Mouse (Mus musculus): Measurements from ENCODE around the gene Runx1.

Runx1 gene

GRCm38 (mm10) chr16:92825204-92825843 is 625 bp downstream of the Runx1 start:
- DNase-seq (ENCODE audit: low spot score) = no peak

DNA sequence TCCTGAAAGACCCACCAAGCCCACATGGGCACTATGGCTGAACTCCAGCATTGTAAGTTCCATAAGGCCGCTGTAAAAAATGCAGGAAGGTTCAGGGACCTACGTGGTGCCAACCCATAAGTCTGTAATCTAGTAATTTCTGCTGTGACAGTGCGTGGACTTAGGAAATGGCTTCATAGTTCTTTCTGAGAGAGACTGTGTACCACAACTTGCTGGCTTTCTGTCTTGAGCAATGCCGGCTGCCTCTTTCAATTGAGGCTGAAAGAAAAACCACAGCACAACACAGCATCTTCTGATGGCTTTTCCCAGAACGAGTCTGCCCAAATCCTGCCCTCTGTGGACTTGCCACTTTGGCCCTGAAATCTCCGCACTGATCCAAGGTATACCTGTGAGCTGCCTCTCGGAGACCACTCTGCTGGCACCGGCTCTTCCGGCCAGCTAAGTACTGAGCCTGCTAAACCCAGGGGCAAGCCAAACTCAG is 1.2 kb downstream of the Runx1 start:
- no peak for DNase-seq (ENCODE audit: low spot score)

- no peak for DNase-seq (ENCODE audit: low spot score)
Observed at GRCm38 (mm10) chr16:92824003-92824722, 1.8 kb downstream of the Runx1 start.

DNA sequence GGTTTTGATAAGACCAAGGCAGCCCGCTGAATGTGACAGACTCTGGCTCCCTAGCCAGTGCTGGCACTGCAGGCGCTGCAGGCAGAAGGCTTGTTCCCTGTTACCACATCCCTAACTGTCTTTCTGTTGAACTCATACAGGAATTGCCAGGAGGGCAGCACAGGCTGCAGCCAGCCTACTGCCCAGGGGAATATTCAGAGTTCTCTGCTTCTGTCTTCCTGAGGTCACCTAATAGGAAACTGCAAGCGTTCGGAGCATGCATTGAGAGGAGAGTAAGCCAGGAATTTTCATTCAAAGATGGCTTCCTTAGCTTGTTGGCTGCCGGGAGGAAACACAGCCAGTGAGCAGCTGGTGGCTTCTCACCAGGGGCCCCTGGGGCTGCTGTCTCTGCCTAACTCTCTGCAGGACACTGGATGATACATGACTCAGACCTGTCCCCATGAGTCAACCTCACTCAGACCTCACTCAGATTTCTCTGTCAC is 2.5 kb downstream of the Runx1 start:
- DNase-seq (ENCODE audit: low spot score) = no peak

DNA sequence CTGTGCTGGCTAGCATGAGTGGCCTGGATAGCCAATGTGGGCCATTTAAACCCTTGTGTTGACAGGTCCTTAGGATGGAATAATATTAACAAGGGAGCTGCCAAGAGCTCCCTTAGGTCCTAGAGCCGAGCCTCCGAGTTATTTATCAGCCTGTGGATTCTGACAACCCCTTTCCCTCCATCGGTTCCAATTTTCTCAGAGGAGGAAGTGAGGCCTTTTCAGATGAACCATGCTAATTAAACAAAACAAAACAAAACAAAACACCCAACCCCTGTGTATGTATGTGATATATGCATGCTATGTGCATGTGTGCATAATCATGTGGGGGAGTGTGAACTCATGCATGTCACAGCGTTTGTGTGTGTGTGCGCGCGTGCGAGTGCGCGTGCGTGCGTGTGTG is 3.3 kb downstream of the Runx1 start:
- DNase-seq (ENCODE audit: low spot score) = no peak

DNA sequence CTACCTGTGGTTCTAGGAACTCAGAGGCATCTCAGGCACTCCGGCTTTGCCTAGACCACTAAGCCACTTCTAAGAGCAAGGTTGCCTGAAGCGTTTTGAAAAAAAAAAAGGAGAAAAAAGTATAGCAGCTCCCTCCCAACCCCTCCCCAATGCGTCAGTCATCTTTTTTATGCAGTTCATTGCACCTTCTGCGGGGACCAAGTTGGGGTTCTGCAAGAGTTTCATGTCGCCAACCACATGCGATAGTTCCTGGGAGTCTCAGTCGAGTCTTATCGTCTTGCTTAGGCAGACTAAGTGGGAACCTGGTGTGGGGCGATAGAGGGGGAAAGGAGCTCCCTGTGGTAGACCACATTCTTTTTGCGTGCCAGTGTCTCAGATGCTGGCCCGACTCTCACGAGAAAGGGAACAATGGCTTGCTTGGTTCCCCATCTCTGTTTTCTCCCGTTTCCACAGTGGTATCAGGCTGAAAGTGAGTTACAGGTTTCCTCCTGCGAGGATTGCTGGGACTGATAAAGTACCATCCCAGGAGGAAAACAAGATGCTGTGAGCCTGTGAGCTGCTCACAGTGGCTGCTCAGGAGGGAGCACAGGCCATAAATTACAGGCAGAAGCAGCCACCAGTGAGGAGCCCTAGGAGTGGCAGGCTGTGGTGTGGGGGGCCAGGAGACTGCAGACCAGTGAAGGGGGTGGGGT is 3.9 kb downstream of the Runx1 start:
- DNase-seq (ENCODE audit: low spot score) = no peak

DNA sequence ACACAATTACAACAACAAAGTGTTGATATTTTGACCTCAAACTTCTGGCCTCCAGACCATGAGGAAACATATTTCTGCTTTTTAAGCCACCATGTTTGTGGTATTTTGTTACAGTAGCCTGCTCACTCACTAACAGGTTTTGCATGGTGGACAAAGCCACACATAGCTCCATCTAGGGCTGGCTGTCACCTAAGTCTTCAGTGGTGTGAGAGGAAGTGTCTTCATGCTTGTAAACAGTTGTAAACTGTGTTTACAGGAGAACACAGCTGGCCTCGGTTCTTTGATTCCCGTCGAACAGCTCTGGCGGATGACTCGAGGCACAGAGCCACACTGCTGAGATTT is 4.4 kb downstream of the Runx1 start:
- DNase-seq (ENCODE audit: low spot score) = no peak

DNA sequence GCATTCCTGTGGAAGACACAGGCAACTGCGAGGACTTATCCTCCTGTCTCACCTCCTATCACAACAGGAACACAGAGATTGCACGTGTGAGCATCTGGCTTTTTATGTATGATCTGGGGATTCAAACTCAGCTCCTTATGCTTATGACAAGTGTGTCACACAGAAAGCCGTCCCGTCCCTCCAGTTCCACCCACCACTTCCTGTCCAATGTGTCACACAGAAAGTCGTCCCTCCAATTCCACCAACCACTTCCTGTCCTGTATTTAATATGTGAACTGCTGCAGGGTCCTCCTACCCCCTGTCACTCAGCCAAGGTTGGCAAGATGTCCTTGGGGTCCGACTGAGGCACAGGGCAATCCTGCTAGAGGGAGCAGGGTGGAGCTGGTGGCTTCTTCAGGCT is 5.5 kb downstream of the Runx1 start:
- no peak for DNase-seq (ENCODE audit: low spot score)

DNA sequence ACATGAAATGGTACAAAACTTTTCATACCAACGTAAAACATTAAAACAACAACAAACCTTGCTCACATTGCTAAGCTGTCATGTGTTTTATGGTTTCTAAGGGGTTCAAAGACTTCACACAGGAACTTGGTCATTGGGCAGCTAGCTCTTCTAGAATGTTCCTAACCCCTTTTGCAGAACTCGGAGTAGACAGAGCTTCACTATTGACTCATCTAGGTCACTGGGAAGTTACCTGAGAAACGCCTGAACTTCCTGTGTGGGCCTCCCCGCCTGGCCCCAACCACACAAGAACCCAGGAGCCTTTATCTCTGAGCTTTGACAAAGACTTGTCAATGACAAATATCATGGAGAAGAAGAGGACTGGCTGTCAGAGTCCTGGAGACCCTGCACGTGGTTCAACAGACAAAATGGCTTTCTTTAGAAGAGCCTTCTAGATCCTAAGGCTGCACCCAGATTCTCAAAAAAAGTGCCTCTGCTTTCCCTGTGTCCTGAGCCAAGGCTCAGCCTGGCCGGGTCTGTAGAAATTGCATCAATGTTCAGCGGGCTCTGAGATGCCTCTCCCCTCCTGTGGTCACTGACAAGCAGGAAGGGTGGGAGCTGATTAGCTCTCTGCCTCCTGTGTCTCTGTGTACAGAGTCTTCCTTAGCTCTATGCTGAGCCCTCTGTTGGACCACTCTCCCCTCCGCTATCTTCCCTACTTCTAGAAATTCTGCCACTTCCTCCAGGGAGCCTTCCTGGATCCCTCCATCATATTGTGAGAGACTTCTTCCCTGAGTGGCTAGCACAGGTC is 7.3 kb downstream of the Runx1 start:
- no peak for DNase-seq (ENCODE audit: low spot score)

- no peak for DNase-seq (ENCODE audit: low spot score)
Observed at GRCm38 (mm10) chr16:92816092-92816491, 9.9 kb downstream of the Runx1 start.

- DNase-seq (ENCODE audit: low spot score) = no peak
Observed at GRCm38 (mm10) chr16:92815195-92815527, 10.8 kb downstream of the Runx1 start.

DNA sequence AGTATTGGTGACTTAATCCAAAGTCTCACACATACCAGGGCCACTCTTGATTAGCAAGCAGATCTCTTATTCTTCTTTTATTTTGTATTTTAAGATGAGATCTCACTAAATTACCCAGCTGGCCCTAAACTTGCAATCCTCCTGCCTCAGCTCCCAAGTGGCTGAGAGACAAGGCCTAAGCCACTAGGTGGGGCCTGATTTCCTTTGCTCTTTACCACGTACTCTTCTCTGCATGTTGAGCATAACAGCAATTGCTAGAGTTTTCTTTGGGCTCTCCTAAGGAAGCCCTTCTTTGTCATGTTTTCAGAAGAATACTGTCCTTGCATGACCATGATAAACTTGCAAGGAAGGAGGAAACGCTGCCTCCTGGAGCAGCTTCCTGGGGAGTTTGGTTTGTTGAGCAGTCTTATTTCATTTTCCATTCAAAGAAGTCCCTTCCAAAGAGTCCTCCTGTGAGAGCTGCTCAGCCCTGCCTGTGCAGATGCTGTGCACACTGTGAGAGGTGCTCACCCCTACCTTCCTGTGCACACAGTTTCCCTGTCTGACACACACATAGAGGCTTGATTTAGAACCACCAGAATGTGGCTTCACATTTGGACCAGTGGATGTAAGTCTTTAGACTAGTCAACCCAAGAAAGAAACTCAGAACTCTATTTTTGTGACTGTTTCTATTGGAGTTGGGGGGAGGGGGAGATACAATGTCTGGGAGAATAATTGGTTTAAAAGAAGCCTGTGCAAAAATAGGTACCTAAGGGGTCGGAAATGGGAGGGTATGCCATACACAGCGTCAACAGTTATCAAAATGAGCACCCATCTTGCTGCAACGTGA is 11.4 kb downstream of the Runx1 start:
- no peak for DNase-seq (ENCODE audit: low spot score)

DNA sequence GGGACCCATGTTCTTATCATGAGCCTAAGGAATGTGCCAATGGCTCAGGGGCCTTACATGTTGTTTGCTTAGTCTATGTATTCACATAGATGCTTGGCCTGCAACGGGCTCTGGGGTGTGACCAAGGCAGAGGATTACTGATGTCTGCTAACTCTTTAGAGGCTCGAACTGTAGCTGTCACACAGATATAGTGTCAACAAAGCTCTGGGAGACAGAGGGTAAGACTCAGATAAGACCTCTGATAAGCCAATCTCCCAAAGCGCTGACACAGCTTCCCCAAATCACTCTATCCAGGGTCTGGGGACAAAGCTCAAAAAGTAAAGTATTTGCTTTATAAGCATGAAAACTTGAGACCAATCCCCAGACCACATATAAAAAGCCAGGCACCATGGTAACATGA is 13.5 kb downstream of the Runx1 start:
- DNase-seq (ENCODE audit: low spot score) = no peak

GRCm38 (mm10) chr16:92810568-92811240 is 15.2 kb downstream of the Runx1 start:
- DNase-seq (ENCODE audit: low spot score) = no peak

- no peak for DNase-seq (ENCODE audit: low spot score)
Observed at GRCm38 (mm10) chr16:92807772-92808171, 18.2 kb downstream of the Runx1 start.

- no peak for DNase-seq (ENCODE audit: low spot score)
Observed at GRCm38 (mm10) chr16:92803076-92803580, 22.8 kb downstream of the Runx1 start.

GRCm38 (mm10) chr16:92801567-92801966 is 24.4 kb downstream of the Runx1 start:
- DNase-seq (ENCODE audit: low spot score) = no peak

DNA sequence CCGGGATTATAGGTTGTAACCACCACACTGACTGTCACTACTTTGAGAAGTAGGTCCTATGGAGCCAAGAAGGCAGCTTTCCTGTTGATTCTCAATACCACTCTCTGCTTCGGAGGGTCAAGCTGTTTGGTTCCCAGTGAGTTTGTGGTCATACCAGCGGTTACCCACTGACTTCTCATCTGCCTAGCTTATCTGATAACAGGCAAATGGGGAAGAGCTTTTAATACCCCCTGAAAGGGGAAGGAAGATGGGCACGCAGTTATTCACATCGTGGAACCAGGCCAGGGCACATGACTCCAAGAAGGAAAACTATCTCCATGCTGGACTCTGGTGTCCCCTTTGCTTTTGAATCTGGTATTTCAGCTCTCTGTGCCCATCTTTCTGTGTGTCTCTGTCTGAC is 25.1 kb downstream of the Runx1 start:
- DNase-seq (ENCODE audit: low spot score) = no peak

DNA sequence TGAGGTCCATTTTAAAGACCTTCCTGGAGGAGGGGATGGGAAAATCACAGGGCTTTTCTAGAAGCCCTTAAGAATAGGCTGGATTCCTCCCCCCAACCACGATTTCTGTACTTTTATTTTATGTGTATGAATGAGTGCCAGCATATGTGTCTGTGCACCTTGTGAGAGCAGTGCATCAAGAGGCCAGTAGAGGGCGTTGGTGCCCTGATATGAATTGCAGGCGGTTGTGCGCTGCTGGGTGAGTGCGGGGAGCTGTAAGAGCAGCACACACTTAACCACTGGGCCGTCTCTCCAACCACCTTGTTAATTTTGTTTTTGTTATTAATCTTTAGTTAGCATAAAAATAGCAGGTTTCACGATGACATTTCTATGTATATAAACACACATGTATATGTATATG is 26.0 kb downstream of the Runx1 start:
- no peak for DNase-seq (ENCODE audit: low spot score)

- no peak for DNase-seq (ENCODE audit: low spot score)
Observed at GRCm38 (mm10) chr16:92794197-92794596, 31.8 kb downstream of the Runx1 start.

DNA sequence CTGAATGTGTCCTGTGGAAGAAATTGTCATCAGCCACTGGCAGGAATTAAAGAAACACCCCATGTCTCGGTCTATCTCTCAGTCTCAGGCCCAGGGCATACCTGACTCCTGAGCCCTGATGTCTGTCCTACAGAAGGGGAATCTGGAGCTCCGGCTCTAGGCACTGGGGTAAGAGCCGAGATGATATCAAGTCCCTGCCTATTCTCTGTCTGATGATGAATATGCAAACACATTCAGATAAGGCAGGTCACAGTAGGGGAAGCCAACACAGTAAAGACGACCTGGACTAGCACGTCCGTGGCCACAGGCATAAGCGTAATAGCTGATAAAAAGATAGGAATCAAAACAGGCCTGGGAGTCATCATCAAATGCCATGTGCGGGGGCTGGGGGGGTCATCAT is 32.2 kb downstream of the Runx1 start:
- DNase-seq (ENCODE audit: low spot score) = no peak

All from ovary, postnatal 10 days (tissue).